Mouse (Mus musculus) CD8-positive naive resting alpha-beta T cell, adult 2 months (primary cell): Measurements from ENCODE around the gene Gphb5.
"Not testable (repeated sequence)": the region's sequence is repeated elsewhere in the genome, so short reads cannot be mapped to it uniquely, and the experiment has no call there.

Source experiments
- DNase-seq, 2 experiments: peaks; one replicate each; pipeline ENCODE4 v3.0.0; 2022; ENCODE audit warnings: low read depth in 2 of 2, low spot score in 2 of 2

Gene Gphb5

GRCm38 (mm10) chr12:75416681-75417080 is at the start of gene Gphb5:
Gphb5 (minus strand) TSS chr12:75416781.
- DNase-seq: no peak

DNA sequence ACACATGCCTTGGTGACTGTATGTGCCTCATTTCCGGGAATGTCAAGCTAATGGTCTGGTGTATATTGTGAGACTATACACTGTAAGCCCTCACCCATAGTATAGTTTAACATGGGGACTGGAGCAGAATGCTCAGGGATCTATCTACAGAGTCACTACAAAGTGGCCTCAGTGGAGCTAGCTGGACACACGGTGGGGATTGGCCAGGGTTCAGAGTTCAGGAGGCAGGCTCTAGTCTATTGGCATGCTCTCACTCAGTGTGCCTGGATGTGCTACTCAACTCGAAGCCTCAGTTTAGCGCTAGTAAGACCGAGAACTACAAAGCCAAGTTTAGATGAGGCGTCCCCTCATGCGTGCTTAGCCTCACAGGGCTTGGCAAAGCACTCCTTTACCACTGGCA is 49.6 kb upstream of the Gphb5 start:
- no peak for DNase-seq

DNA sequence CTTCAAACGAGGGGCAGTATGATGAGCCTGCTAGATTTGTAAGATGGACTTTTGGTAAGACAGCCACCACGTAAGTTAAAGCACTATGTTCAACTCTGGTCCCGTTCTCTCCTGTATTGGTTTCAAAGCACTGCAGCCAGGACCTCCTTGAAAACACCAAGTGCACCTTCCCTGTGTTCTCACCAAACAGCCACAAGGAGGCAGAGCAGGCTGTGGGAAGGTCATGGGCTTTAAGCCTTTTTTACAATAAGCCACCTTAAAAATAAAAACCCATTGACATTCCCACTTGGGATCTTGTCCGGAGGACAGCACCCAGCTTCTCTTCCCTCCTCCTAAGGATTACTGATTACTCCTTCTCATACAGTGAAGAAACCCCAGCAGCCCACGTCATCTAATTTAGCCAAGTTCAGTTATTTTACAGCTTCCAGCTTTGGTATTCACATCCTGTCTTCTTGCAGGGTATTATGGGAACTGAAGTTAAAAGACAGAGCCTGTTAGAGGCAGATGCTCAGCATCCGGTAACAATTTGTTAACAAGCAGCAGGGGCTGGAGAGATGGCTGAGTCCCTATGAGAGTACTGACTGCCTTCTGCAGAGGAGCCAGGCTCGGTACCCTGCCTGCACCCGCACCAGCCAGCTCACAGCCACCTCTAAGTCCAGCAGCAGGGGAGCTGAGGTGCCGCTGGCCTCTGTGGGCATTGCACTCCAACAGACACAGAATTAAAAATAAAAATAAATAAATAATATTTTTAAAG is 47.6 kb upstream of the Gphb5 start:
- no peak for DNase-seq

DNA sequence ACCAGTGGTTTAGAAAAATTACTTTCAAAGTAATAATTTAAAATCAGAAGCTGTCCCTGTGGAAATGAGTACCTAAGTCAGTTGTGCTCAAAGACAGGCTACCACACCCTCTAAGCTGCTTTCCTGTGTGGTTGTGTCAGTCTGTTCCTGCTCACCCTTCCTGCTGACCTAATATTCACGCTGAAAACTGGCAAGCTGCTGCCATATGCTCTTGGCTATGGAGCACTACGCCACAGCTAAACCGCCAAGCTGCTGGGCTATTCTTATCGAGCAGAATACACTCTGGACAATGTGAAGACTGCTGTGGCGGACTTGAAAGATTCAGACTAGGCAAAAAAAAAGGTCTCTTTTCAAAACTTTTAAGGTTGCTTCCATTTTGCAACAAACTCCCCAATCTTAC is 44.0 kb upstream of the Gphb5 start:
- DNase-seq: no peak

GRCm38 (mm10) chr12:75459656-75460055 is 43.1 kb upstream of the Gphb5 start:
- DNase-seq: no peak

- no peak for DNase-seq
These were observed 36.9 kb upstream of the Gphb5 start for GRCm38 (mm10) chr12:75453441-75453840.

GRCm38 (mm10) chr12:75453027-75453426 is 36.4 kb upstream of the Gphb5 start:
- no peak for DNase-seq

DNA sequence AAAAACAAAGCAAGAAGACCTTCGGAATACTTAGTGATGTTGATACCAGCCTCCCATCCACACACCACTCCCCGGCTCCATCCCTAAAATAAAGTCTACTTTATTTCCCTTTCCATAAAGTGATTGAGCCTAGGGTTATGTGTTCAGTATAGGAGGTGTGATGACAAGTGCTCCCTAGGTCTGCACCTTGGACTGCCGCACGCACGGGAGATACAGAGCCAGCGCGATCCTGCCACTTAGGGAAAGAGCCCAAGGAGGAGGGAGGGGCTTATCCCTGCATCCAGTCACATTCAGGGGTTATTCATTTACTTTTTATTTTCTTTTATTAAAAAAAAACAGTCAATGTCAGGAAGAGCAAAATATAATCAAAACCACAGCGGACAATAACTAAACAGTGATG is 34.0 kb upstream of the Gphb5 start:
- DNase-seq: no peak

DNA sequence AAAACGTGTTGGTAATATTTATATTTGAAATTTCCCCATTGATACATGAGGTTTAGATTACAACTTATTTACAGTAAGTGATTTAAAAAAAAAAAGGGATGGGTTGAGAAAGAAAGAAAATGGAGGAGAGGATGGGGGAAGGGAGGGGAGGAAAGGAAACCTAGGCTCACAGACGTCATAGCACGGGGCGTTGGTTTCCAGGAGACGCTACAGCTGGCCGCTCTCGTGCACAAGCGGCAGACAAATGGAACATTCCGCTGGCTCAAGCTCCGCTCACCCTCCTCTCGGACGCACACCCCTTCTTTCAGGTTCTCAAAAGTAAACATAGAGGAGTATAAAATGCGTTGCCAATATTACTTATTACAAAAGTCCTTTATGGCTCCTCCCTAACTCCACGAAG is 33.4 kb upstream of the Gphb5 start:
- DNase-seq: no peak

DNA sequence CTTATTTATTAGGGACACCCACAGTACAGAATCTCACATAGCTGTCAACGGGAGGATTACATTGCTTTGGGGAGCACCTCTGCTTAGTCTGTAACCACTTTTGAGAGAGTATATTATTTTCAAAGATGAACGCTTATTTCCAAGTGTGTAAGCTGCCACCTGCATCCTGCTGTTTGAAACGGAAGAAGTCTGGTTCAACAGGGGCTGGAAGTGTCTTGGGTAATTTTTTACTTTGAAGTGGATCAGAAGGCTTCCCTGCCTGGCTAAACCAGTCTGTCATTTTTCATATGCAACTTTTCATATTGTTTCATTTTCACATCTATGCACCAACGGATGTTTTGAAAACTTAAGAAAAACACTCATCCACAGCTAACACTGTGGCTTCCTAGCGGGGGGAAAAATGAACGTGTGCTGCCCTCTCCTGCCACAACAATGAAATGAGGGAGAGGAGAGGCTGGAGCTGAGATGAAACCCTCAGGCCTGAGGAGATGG is 32.9 kb upstream of the Gphb5 start:
- DNase-seq: peak in 1 of 2 experiments; percentile 4

DNA sequence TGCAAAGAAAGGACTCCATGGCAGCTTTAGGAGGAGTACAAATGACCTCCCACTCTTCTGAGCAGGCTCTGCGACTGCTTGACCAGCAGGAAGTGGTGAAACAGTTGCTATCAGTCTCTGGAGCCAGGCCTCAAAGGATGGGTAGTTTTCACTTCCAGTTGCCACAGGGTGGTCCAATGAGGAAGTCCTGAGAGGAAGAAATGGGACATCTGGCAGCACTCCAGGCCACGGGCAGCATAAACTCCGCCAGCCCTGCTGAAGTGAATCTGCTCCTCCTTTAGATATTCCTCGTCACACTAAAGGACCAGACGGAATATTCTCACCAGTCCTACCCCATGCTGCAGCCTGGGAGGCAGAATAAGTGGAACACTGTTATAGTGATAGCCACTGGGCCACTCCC is 32.3 kb upstream of the Gphb5 start:
- DNase-seq: no peak

GRCm38 (mm10) chr12:75446245-75446644 is 29.7 kb upstream of the Gphb5 start:
- DNase-seq: no peak

GRCm38 (mm10) chr12:75432400-75432799 is 15.8 kb upstream of the Gphb5 start:
- not testable (repeated sequence) for DNase-seq

DNA sequence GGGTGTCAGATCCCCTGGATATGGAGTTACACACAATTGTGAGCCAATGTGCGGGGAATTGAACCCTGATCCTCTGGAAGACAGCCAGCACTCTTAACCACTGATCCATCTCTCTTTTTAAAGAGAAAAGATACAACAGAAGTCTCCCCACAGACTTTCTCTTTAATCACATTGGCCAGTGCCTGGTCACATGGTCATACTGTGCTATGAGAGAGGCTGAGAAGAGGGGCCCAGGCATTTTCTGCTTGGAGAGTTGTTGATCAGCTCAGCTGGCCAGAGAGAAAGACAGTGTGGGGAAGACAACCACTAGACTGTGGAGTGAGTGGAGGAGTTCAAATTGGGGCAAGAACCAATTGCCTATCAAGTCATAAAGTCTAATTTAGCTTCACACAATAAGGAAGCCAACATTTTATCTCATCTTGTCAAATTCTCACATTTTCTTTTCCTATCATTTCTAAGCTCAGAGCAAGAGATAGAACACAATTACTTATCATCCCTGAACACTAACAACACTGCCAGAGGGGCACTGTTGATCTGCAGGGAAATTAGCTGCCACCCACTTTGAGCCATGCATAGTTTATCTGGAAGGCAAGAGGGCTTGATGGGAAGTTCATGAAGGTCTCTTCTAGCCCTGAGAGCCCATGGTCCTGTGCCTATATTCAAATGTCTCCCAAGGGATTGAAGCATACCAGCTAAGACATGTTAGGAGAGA is 13.3 kb upstream of the Gphb5 start:
- no peak for DNase-seq

DNA sequence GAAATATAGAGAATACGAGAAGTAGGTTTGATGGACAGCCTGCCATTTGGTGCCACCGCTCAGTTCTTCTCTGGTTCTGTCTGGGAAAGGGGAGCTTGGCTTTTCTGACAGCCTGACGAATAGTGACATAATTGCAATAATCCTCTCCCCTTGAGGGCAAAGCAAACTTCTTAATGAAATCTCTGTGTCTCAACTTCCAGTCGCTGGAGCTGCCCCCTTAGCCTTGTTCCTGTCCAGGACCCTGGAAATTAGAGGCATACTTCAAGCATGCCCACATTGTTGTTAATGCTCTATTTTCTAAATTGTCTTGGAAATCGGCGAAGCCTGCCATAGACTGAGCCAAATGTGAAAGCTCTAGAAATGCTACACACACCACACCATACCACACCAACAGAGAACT is 12.1 kb upstream of the Gphb5 start:
- DNase-seq: no peak

DNA sequence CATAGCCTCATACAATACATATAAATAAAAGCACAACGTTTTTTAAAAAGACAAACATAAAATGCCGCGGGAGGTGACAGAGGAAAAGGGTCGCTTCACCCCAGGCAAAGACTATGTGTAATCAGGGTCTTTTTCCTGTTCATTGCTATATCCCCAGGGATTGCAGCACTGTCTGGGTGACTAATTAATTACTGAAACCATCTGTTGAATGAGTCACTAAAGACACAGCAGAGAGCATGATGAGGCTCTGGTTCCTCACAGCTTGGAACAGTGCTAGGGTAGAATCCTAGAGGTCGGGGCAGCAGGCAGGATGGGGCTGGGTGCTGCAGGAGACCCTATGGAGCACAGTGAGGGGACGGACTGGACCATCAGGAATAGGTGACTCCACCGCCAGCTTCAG is 9.3 kb upstream of the Gphb5 start:
- DNase-seq: no peak

- DNase-seq: no peak
These were observed 8.2 kb upstream of the Gphb5 start for GRCm38 (mm10) chr12:75424817-75425216.

GRCm38 (mm10) chr12:75424359-75424758 is 7.8 kb upstream of the Gphb5 start:
- DNase-seq: no peak

DNA sequence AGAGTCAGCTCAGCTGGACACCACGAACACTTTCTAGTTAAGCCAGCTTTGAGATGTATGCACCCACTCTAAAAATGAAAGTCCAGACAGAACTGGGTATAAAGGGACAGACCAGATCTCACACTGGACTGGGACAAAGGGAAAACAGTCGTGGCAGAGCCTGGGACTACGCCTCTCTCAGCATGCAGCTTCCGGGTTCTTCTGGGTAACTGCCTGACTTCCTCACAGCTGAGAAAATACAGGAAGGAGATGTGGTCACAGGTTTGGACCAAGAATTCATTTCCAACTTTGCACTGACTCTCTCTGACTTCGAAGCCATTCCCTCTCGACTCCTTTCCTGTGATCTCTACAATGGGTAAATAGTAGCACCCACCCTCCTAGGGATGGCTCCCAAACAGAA is 1.6 kb downstream of the Gphb5 start:
- DNase-seq: no peak

- DNase-seq: peak in 1 of 2 experiments; percentile 2
These were observed 3.6 kb downstream of the Gphb5 start for GRCm38 (mm10) chr12:75412964-75413363.

- no peak for DNase-seq
These were observed 19.5 kb downstream of the Gphb5 start for GRCm38 (mm10) chr12:75397077-75397476.

GRCm38 (mm10) chr12:75396616-75397015 is 20.0 kb downstream of the Gphb5 start:
- no peak for DNase-seq
